Mouse (Mus musculus): Measurements from ENCODE around the gene Sgsm1.

GRCm38 (mm10) chr5:113285541-113285940 is 25.0 kb downstream of the Sgsm1 start:
- TF ChIP-seq CTCF (IDR thresholded peaks at IDR 0.05; ENCODE audit: low read depth), result peak; percentile 36
- TF ChIP-seq EP300 (optimal IDR thresholded peaks at IDR 0.05), result no peak

Data from stomach, postnatal 0 days (tissue).